Mouse (Mus musculus) heart, postnatal 0 days (tissue): Measurements from ENCODE around the gene Rbmxl1. TPM values are rescaled to one million over a fixed set of nuclear protein-coding genes. Genes with fewer than 3 reads are reported as not detected.
"Not testable (repeated sequence)": the region's sequence is repeated elsewhere in the genome, so short reads cannot be mapped to it uniquely, and the experiment has no call there.

Experiments
- ATAC-seq: fragments of 200-750 bp; cut with Nextera tagmentation; 2 replicates; pipeline ENCODE4 v1.8.0; 2017; ENCODE audit warnings: low read depth, moderate number of reproducible peaks, moderate library complexity; ENCODE audit not compliant: insufficient read depth
- DNase-seq: peaks from one replicate; pipeline ENCODE4 v3.0.0-alpha.2; 2016; ENCODE audit warnings: low spot score
- H3K27ac ChIP-seq: fragments of 300-500 bp; sonication (generic); 2 replicates; pipeline ENCODE4 v1.5.1; 2014; ENCODE audit warnings: low read depth, mild to moderate bottlenecking
- H3K27me3 ChIP-seq: fragments of 300-500 bp; sonication (generic); 2 replicates; pipeline ENCODE4 v1.6.1; 2014; ENCODE audit warnings: low read length, mixed read lengths; ENCODE audit not compliant: control insufficient read depth, insufficient read depth
- H3K36me3 ChIP-seq: fragments of 300-500 bp; sonication (generic); replicated peaks from 2 replicates; pipeline ENCODE4 v1.6.1; 2014; ENCODE audit warnings: low read length, mixed read lengths; ENCODE audit not compliant: control insufficient read depth, insufficient read depth
- H3K4me1 ChIP-seq: fragments of 300-500 bp; sonication (generic); 2 replicates; pipeline ENCODE4 v1.6.1; 2014; ENCODE audit warnings: antibody characterized with exemption; ENCODE audit not compliant: control insufficient read depth, insufficient read depth
- H3K4me2 ChIP-seq: fragments of 300-500 bp; sonication (generic); 2 replicates; pipeline ENCODE4 v1.6.1; 2014; ENCODE audit warnings: low read depth, mild to moderate bottlenecking, low read length, moderate library complexity
- H3K4me3 ChIP-seq: fragments of 300-500 bp; sonication (generic); 2 replicates; pipeline ENCODE4 v1.5.1; 2014; ENCODE audit warnings: low read depth, low read length
- H3K9ac ChIP-seq: fragments of 300-500 bp; sonication (generic); replicated peaks from 2 replicates; pipeline ENCODE4 v1.6.1; 2014; ENCODE audit warnings: low read depth, low read length, mixed read lengths
- H3K9me3 ChIP-seq: fragments of 300-500 bp; sonication (generic); replicated peaks from 2 replicates; pipeline ENCODE4 v1.6.1; 2016; ENCODE audit warnings: low read length; ENCODE audit not compliant: control insufficient read depth
- CTCF ChIP-seq: IDR thresholded peaks from 2 replicates; pipeline ENCODE4 v1.5.1; 2016; ENCODE audit warnings: antibody characterized with exemption, control low read depth, low read depth
- EP300 ChIP-seq: IDR thresholded peaks from 2 replicates; pipeline ENCODE4 v1.6.1; 2016; ENCODE audit warnings: antibody characterized with exemption, low read depth
- WGBS: fragments of 180-500 bp; shearing (Covaris S2); extraction: QIAGEN DNeasy Blood & Tissue Kit; methylation state at CpG from one replicate; pipeline ENCODE4 v1.1.7; 2014; 5-methylcytosine and 5-hydroxymethylcytosine counted together
- polyA plus RNA-seq: library from polyadenylated mRNA; unstranded; fragments of >200 nt; fragmentation: Nextera tagmentation; extraction: Ambion mirVana; gene quantifications from 2 replicates; pipeline ENCODE4 v1.2.1, GENCODE M21; 2015
- total RNA-seq: library from RNA; depleted of rRNA; stranded (reverse); fragments of >200 nt; gene quantifications from 2 replicates; pipeline ENCODE4 v1.2.3, GENCODE M21; 2014; ENCODE audit warnings: low replicate concordance

Gene Rbmxl1
- total and polyA plus RNA-seq, 2 experiments from 2014 or later, result 22.4 to 57.7 TPM

DNA sequence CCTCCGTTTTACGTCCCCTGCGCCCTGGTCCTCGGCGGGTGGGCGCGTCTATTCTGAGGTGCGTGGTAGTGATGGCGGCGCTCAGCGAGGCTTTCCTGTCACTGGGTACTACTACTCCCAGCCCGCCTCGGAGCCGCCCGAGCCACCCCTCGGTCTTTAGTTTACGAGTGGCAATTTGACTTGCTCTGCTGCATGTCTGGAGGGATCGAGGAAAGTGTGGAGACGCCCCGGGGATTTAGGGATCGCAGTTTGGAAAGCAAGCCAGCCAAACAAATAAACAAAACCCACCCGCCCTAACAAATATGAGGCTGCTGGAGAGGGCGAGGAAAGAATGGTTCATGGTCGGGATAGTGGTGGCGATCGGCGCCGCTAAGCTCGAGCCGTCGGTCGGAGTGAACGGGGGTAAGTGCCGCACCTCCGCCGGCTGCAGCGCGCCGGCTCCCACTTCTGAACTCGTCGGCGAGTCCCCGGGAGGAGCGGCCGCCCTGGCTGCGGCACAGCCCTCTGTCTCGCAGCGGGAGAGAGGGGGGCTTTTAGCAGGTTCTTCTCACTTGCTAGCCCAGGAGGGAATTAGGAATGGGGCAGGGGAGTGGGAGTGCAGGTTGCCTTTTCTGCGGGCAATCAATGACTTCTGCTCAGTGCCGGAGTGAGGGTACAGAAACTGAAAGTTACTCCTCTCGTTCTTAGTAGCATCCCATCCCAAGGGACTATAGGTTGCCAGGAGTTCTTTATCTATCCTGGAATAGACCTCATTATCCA, 754 bp upstream of the Rbmxl1 start, which contains the start of gene Slc10a7:
Gene Slc10a7, plus strand, starts transcription at position 74 of the 759 bp plus-strand sequence.
- peak within 1 kb of the TSS; percentile 97 for H3K27ac ChIP-seq
- peak within 1 kb of the TSS; percentile 97 for H3K9ac ChIP-seq
- TF ChIP-seq EP300 (no peak), CTCF (no peak)
- DNase-seq (peak; percentile 64), ATAC-seq (peak; percentile 92)
- no peaks in the 10 kb centered on the region for H3K27me3 ChIP-seq
- H3K4me2 ChIP-seq, result peak within 1 kb of the TSS; percentile 100
- peaks cover 6% of the 10 kb centered on the region for H3K36me3 ChIP-seq
- H3K9me3 ChIP-seq, result no peaks in the 10 kb centered on the region
- peaks cover 10% of the 10 kb centered on the region; the same call in 1 of the 2 replicates for H3K4me1 ChIP-seq
- under 1% methylated on average over 51 of the region's 51 CpGs for WGBS
- peak within 1 kb of the TSS; percentile 85 for H3K4me3 ChIP-seq

DNA sequence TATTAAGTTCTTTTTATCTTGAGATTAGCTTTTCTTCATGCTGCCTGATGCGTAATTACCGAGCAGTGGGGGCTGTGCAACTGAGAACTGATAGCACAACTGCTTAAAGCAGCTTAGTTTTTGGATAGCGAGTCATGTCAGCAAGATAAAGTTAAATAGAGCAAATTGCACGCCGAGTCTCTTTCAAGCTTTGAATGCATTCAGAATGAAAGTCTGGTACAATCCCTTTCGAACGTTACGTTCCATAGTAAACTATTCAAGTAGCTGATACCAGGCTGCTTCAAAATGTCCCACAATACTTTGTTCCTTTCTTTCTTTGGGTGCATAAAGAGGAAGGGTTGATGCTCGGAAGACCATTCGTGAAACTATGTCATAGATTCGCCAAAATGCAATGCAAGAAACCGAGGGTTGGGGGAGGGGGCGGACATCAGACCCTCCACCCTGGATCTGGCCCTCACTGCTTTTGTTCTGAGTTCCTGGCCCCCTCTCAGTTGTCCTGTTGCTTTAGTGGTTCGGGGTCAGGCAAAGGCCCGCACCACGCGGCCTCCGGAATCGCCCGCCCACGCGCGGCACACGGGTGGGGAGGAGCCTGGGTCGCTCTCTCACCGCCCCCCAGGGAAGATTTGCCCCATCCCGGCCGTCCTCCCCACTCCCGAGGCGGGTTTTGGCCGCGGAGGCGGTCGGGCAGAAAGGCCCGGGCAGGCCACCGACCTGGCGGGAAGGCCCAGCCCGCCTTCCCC, 549 bp downstream of the Rbmxl1 start:
- WGBS, result under 1% methylated on average over 33 of the region's 38 CpGs

DNA sequence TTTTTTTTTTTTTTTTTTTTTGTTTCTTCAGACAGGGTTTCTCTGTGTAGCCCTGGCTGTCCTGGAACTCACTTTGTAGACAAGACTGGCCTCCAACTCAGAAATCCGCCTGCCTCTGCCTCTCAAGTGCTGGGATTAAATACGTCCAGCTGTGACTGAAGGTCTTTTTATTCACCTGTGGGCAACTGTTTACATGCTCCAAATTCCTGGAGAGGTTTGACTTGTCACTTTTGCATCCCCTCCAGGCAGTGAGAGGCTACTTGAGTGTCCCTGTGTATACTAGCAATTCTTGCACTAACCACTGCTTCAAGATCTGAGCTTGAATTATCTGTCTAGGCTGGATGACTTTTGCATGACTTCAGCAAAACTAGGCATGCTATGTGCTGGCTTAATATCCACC, 6.0 kb downstream of the Rbmxl1 start:
- TF ChIP-seq CTCF (no peak), EP300 (no peak)
- Histone ChIP-seq H3K27ac (no peak overlapping the region), H3K9me3 (no peaks in the 10 kb centered on the region), H3K4me3 (no peak overlapping the region), H3K36me3 (peaks cover 14% of the 10 kb centered on the region), H3K27me3 (no peaks in the 10 kb centered on the region), H3K4me1 (peaks cover 7% of the 10 kb centered on the region; the same call in 1 of the 2 replicates), H3K9ac (no peak overlapping the region), H3K4me2 (no peak overlapping the region)
- ATAC-seq, result no peak
- WGBS, result 77% methylated on average over 2 of the region's 2 CpGs
- no peak for DNase-seq

More for the DNA sequence above, 549 bp downstream of the Rbmxl1 start:
- H3K27me3 ChIP-seq, result no peaks in the 10 kb centered on the region
- H3K4me2 ChIP-seq, result peak overlapping the region; percentile 100
- peak overlapping the region; percentile 97 for H3K27ac ChIP-seq
- H3K4me3 ChIP-seq, result peak overlapping the region; percentile 85
- ATAC-seq, result peak; percentile 37
- TF ChIP-seq CTCF (no peak), EP300 (peak; percentile 20; the same call in 1 of the 2 replicates)
- peaks cover 14% of the 10 kb centered on the region for H3K36me3 ChIP-seq
- peak; percentile 18 for DNase-seq
- no peaks in the 10 kb centered on the region for H3K9me3 ChIP-seq
- H3K4me1 ChIP-seq, result peaks cover 10% of the 10 kb centered on the region; the same call in 1 of the 2 replicates
- peak overlapping the region; percentile 97 for H3K9ac ChIP-seq

DNA sequence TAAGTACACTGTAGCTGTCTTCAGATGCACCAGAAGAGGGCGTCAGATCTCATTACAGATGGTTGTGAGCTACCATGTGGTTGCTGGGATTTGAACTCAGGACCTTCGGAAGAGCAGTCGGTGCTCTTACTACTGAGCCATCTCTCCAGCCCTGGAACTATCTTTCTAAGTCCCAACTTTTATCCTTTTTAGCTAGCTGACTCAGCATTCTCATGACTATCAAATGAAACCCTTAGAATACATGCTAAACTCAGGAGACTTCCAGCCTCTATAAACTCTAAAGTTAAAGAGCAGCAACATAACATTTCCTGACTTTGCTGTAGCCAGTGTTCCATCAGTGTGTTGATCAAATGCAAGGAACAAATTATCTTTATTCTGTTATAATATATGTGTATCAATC, 12.4 kb downstream of the Rbmxl1 start:
- not testable (repeated sequence) for H3K9me3 ChIP-seq, H3K9ac ChIP-seq, H3K4me3 ChIP-seq, H3K27me3 ChIP-seq, ATAC-seq, DNase-seq, H3K4me1 ChIP-seq, H3K4me2 ChIP-seq, H3K27ac ChIP-seq, H3K36me3 ChIP-seq
- 85% methylated on average over 3 of the region's 3 CpGs for WGBS

DNA sequence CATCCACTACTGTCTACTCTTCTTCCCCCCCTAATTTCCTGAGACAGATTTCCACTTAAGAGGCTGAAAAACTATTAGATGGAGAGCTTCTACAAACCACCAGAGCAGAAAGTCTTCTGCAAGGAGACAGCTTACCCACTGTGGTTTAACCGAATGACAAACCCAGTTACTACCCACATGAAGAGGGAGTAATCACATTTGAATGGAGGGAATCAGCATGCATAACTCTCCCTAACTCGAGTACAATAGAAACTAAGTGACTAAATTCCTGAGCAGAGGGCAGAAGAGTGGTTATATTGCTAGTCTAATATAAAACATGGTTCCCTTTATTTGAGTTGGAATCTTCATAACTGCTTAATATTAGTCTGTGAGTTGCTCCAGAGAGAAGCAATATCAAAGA, 15.7 kb downstream of the Rbmxl1 start:
- H3K27ac ChIP-seq, result no peak overlapping the region
- no peak overlapping the region for H3K4me3 ChIP-seq
- H3K36me3 ChIP-seq, result no peaks in the 10 kb centered on the region
- no peak overlapping the region for H3K4me2 ChIP-seq
- H3K9ac ChIP-seq, result no peak overlapping the region
- DNase-seq, result no peak
- no peak for TF ChIP-seq EP300
- no peak for TF ChIP-seq CTCF
- H3K9me3 ChIP-seq, result no peaks in the 10 kb centered on the region
- no peaks in the 10 kb centered on the region for H3K27me3 ChIP-seq
- H3K4me1 ChIP-seq, result no peaks in the 10 kb centered on the region
- 37% methylated on average over 2 of the region's 2 CpGs for WGBS
- no peak for ATAC-seq
